Mouse (Mus musculus) layer of hippocampus, adult 2 months (tissue): ENCODE measurements at regions not wholly inside any gene's neighbourhood (a gene's known extent, or its start where the extent isn't known, plus 50 kb on each side); places are given as distances from the start of the nearest gene placed in this dataset.

Experiments
- DNase-seq, 2 experiments: peaks; one replicate each; pipeline ENCODE4 v3.0.0; 2022; ENCODE audit warnings: low spot score in 2 of 2
- H3K27ac ChIP-seq: fragments of 200-600 bp; 2 replicates; pipeline ENCODE4 v1.8.1; 2022
- H3K4me3 ChIP-seq: fragments of 200-600 bp; 2 replicates; pipeline ENCODE4 v1.8.1; 2022; ENCODE audit warnings: mild to moderate bottlenecking
- CTCF ChIP-seq: fragments of 200-600 bp; conservative IDR thresholded peaks from 2 replicates; pipeline ENCODE4 v1.8.1; 2022; ENCODE audit warnings: antibody characterized with exemption, mild to moderate bottlenecking, moderate library complexity

DNA sequence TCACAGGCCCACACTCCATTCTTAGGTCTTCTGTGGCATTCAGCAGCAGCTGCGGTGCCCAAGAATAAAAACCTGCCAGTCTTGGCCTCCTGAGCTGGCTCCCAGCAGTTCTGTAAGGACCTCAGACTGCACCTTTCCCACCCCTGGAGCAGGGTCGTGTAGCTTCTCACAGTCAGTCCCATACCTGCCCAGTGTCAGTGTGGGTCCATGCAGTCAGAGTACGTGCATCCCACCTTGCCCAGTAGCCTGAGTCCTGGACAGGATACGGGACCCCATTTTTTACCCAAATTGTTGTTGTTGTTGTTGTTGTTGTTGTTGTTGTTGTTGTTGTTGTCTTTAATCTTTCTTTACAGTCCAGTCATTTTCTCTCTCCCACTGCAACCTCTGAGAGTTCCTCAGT is 6811.3 kb downstream of the 9330182O14Rik start:
- TF ChIP-seq CTCF: no peak
- Histone ChIP-seq H3K27ac (no peak overlapping the region), H3K4me3 (no peak overlapping the region)
- no peak for DNase-seq

DNA sequence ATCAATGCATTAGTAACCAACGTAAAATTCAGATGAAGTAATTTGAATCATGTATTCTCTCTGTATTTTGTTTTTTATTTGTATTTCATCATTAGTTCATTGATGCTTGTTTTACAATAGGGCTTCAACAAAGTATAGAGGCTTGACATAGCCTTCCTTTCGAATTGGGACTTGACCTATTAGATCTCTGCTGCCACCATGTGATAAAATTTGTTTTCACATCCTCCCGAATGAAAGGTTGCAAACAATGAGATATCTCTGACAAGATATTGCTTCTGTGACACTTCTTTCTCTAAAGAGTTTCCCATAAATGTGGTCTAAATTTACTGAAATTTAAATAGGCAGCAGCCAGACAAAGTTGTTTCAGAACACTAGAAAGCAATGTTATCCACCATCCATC is 6856.0 kb downstream of the 9330182O14Rik start:
- peak; percentile 75 for TF ChIP-seq CTCF
- peak in 1 of 2 experiments; percentile 18 for DNase-seq
- no peak overlapping the region for H3K27ac ChIP-seq

DNA sequence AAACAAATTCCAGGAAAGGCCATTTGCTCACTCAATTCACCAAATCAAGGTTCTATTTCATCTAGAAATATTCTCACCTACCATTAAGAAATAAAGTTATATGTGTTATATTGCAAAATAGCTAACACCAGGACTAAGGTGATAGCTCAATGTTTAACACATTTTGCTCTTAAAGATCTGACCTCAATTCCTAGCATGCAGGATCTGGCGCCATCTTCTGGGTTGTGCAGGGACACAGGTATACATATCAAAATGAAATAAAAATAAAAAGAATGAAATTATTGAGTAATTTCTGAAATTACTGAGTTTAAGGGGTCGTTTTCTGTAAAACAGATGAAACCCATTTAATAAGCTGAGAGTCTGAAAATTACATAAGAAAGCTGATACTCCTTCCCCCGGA is 6862.9 kb downstream of the 9330182O14Rik start:
- DNase-seq: peak in 1 of 2 experiments; percentile 9
- H3K27ac ChIP-seq: no peak overlapping the region
- TF ChIP-seq CTCF: peak; percentile 64

More for the DNA sequence above, 6856.0 kb downstream of the 9330182O14Rik start:
- H3K4me3 ChIP-seq: no peak overlapping the region

More for the DNA sequence above, 6862.9 kb downstream of the 9330182O14Rik start:
- no peak overlapping the region for H3K4me3 ChIP-seq
